Mouse (Mus musculus) stomach, postnatal 0 days (tissue): ENCODE measurements at regions not wholly inside any gene's neighbourhood (a gene's known extent, or its start where the extent isn't known, plus 50 kb on each side); places are given as distances from the start of the nearest gene placed in this dataset.

Experiments used
- ATAC-seq: fragments of 200-750 bp; cut with Nextera tagmentation; 2 replicates; pipeline ENCODE4 v1.8.0; 2017; ENCODE audit not compliant: low FRiP score, low TSS enrichment
- DNase-seq: peaks from one replicate; pipeline ENCODE4 v3.0.0-alpha.2; 2016; ENCODE audit warnings: low spot score
- H3K27ac ChIP-seq: fragments of 300-500 bp; sonication (generic); replicated peaks from 2 replicates; pipeline ENCODE4 v1.5.1; 2014; ENCODE audit warnings: mild to moderate bottlenecking, control low read depth
- H3K27me3 ChIP-seq: fragments of 300-500 bp; sonication (generic); 2 replicates; pipeline ENCODE4 v1.6.1; 2014; ENCODE audit warnings: low read length; ENCODE audit not compliant: control insufficient read depth, insufficient read depth
- H3K36me3 ChIP-seq: fragments of 300-500 bp; sonication (generic); 2 replicates; pipeline ENCODE4 v1.6.1; 2014; ENCODE audit warnings: low read length, mixed read lengths; ENCODE audit not compliant: control insufficient read depth, insufficient read depth
- H3K4me1 ChIP-seq: fragments of 300-500 bp; sonication (generic); replicated peaks from 2 replicates; pipeline ENCODE4 v1.6.1; 2014; ENCODE audit warnings: antibody characterized with exemption; ENCODE audit not compliant: control insufficient read depth, insufficient read depth
- H3K4me2 ChIP-seq: fragments of 300-500 bp; sonication (generic); replicated peaks from 2 replicates; pipeline ENCODE4 v1.6.1; 2014; ENCODE audit warnings: low read depth, mild to moderate bottlenecking, control low read depth, moderate library complexity
- H3K4me3 ChIP-seq: fragments of 300-500 bp; sonication (generic); 2 replicates; pipeline ENCODE4 v1.5.1; 2014; ENCODE audit warnings: low read depth, low read length, control low read depth
- H3K9ac ChIP-seq: fragments of 300-500 bp; sonication (generic); 2 replicates; pipeline ENCODE4 v1.6.1; 2014; ENCODE audit warnings: mild to moderate bottlenecking, low read length, control low read depth, mixed read lengths
- H3K9me3 ChIP-seq: fragments of 300-500 bp; sonication (generic); 2 replicates; pipeline ENCODE4 v1.6.1; 2016; ENCODE audit warnings: low read length; ENCODE audit not compliant: control insufficient read depth
- CTCF ChIP-seq: IDR thresholded peaks from 2 replicates; pipeline ENCODE4 v1.5.1; 2016; ENCODE audit warnings: antibody characterized with exemption, low read depth, mild to moderate bottlenecking, moderate library complexity
- EP300 ChIP-seq: optimal IDR thresholded peaks from 2 replicates; pipeline ENCODE3; 2016; ENCODE audit warnings: antibody characterized with exemption
- WGBS: fragments of 180-500 bp; shearing (Covaris S2); extraction: QIAGEN DNeasy Blood & Tissue Kit; methylation state at CpG from one replicate; pipeline ENCODE4 v1.1.7; 2014; 5-methylcytosine and 5-hydroxymethylcytosine counted together

GRCm38 (mm10) chr1:185905666-185906065 is 211.4 kb downstream of the Lyplal1 start:
- ATAC-seq, result no peak
- TF ChIP-seq CTCF, result no peak
- TF ChIP-seq EP300, result no peak
- H3K27me3 ChIP-seq, result no peaks in the 10 kb centered on the region
- no peak overlapping the region for H3K4me3 ChIP-seq
- no peak overlapping the region for H3K9ac ChIP-seq
- H3K9me3 ChIP-seq, result no peaks in the 10 kb centered on the region
- H3K4me1 ChIP-seq, result no peaks in the 10 kb centered on the region
- H3K36me3 ChIP-seq, result no peaks in the 10 kb centered on the region
- no peak for DNase-seq
- H3K4me2 ChIP-seq, result no peak overlapping the region
- 45% methylated on average over 7 of the region's 7 CpGs for WGBS
- no peak overlapping the region for H3K27ac ChIP-seq

- Histone ChIP-seq H3K4me1 (no peaks in the 10 kb centered on the region), H3K27me3 (no peaks in the 10 kb centered on the region), H3K4me2 (no peak overlapping the region), H3K27ac (no peak overlapping the region), H3K4me3 (no peak overlapping the region), H3K36me3 (no peaks in the 10 kb centered on the region), H3K9me3 (no peaks in the 10 kb centered on the region), H3K9ac (no peak overlapping the region)
- ATAC-seq, result no peak
- 55% methylated on average over 2 of the region's 2 CpGs for WGBS
- DNase-seq, result no peak
- TF ChIP-seq EP300 (no peak), CTCF (no peak)
These were observed 201.5 kb downstream of the Lyplal1 start for GRCm38 (mm10) chr1:185915579-185915978.

- no peak for ATAC-seq
- DNase-seq, result no peak
- 57% methylated on average over 1 of the region's 1 CpGs for WGBS
- no peaks in the 10 kb centered on the region for H3K4me1 ChIP-seq
- H3K4me2 ChIP-seq, result no peak overlapping the region
- H3K4me3 ChIP-seq, result no peak overlapping the region
- H3K27me3 ChIP-seq, result no peaks in the 10 kb centered on the region
- no peaks in the 10 kb centered on the region for H3K36me3 ChIP-seq
- H3K9ac ChIP-seq, result no peak overlapping the region
- H3K9me3 ChIP-seq, result no peaks in the 10 kb centered on the region
- TF ChIP-seq CTCF (no peak), EP300 (no peak)
- H3K27ac ChIP-seq, result no peak overlapping the region
These were observed 198.4 kb downstream of the Lyplal1 start for GRCm38 (mm10) chr1:185918663-185919062.

GRCm38 (mm10) chr1:185923723-185924122 is 193.4 kb downstream of the Lyplal1 start:
- WGBS, result 56% methylated on average over 2 of the region's 2 CpGs

GRCm38 (mm10) chr1:185929000-185929399 is 188.1 kb downstream of the Lyplal1 start:
- DNase-seq (no peak), ATAC-seq (no peak)
- no peak overlapping the region for H3K27ac ChIP-seq
- no peak overlapping the region for H3K4me2 ChIP-seq
- no peaks in the 10 kb centered on the region for H3K36me3 ChIP-seq
- H3K9ac ChIP-seq, result no peak overlapping the region
- no peak overlapping the region for H3K4me3 ChIP-seq
- TF ChIP-seq CTCF (no peak), EP300 (no peak)
- no peaks in the 10 kb centered on the region for H3K9me3 ChIP-seq
- H3K4me1 ChIP-seq, result no peaks in the 10 kb centered on the region
- no peaks in the 10 kb centered on the region for H3K27me3 ChIP-seq
- WGBS, result 46% methylated on average over 2 of the region's 2 CpGs

More at GRCm38 (mm10) chr1:185923723-185924122, 193.4 kb downstream of the Lyplal1 start:
- Histone ChIP-seq H3K4me3 (no peak overlapping the region), H3K36me3 (no peaks in the 10 kb centered on the region), H3K27me3 (no peaks in the 10 kb centered on the region), H3K4me1 (no peaks in the 10 kb centered on the region), H3K9me3 (no peaks in the 10 kb centered on the region), H3K27ac (no peak overlapping the region), H3K9ac (no peak overlapping the region), H3K4me2 (no peak overlapping the region)
- no peak for DNase-seq
- TF ChIP-seq EP300 (no peak), CTCF (no peak)
- no peak for ATAC-seq

GRCm38 (mm10) chr1:185929761-185930160 is 187.3 kb downstream of the Lyplal1 start:
- H3K4me1 ChIP-seq, result no peaks in the 10 kb centered on the region
- H3K27me3 ChIP-seq, result no peaks in the 10 kb centered on the region
- DNase-seq, result no peak
- H3K27ac ChIP-seq, result no peak overlapping the region
- no peak overlapping the region for H3K4me2 ChIP-seq
- H3K4me3 ChIP-seq, result no peak overlapping the region
- H3K9me3 ChIP-seq, result no peaks in the 10 kb centered on the region
- 86% methylated on average over 5 of the region's 5 CpGs for whole genome bisulfite sequencing
- no peaks in the 10 kb centered on the region for H3K36me3 ChIP-seq
- peak; percentile 49; the same call in 1 of the 2 replicates for TF ChIP-seq CTCF
- no peak for TF ChIP-seq EP300
- no peak for ATAC-seq
- H3K9ac ChIP-seq, result no peak overlapping the region
